Mouse (Mus musculus): Measurements from ENCODE around the gene Rfx4.

The Rfx4 gene

DNA sequence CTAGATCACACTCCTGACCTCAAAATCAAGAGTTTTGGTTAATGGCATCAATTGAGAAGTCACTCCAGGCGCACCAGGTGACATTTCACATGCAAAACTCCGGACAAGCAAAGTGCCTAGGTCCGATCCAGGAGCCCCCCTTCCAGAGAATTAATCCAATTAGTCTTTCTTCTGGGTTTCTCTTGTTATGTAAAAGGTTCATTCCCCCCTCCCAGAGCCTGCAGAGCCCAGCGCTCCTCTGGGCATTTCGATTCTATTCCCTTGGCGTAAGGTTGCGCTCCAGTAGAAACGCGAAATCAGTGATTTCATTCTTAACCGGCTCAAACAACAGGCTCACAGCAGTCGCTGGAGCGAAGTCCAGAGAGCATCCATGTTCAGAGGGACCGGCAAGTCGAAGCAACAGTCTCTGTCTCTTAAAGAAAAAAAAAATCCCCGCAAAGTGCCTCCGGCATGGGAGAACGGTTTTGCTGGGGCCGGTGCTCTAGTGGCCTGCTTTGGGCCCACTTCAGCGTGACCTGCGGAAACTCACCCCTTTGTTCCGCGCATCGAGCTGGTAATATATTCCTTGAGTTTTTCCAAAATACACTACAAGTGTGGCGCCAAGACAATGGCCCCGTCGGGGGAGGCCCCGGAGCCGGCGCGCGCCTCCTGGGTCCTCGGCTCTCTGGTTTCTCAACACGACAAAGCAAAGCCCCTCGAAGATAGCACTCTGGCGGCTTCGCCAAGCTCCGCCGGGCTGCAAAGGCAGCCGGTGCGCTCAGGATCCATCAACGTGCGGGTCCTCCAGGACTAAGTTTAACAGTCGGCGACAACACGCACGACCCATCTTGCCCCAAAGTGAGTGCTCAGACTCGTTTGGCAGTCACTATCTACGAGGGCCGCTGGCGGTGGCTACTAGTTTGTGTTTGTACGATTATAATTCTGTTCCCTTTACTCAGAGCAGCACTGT, 2.9 kb downstream of the Rfx4 start:
- peak in 1 of 2 experiments; percentile 23 for DNase-seq

DNA sequence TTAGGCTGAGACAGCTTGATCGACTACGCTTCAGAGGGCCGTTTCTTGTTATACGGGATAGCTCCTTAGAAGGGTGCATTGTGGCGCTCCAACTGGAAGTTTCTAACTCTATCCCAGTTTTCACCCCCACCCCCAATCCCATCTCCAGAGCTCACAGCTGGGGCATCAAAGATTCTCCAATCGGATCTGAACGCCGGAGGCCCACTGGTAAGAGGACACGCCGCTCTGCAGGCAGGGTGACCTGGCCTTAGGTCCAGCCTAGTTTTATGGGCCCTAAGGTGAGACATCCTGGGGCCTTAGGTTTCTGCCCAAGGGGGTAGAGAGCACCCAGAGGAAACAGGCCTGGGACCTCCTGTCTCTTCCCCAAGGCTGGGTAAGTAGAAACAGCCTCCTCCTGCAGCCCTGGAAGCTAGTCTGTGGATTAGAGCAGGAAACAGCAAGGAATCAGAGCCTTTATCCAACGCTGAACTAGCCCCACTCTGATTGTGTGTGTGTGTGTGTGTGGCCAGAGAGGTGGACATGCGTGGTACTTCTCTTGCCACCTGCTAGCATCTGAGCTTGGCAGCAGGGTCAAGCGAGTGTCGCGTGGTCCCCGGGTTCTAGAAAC, 3.8 kb downstream of the Rfx4 start:
- DNase-seq, result peak in 1 of 2 experiments; percentile 11

DNA sequence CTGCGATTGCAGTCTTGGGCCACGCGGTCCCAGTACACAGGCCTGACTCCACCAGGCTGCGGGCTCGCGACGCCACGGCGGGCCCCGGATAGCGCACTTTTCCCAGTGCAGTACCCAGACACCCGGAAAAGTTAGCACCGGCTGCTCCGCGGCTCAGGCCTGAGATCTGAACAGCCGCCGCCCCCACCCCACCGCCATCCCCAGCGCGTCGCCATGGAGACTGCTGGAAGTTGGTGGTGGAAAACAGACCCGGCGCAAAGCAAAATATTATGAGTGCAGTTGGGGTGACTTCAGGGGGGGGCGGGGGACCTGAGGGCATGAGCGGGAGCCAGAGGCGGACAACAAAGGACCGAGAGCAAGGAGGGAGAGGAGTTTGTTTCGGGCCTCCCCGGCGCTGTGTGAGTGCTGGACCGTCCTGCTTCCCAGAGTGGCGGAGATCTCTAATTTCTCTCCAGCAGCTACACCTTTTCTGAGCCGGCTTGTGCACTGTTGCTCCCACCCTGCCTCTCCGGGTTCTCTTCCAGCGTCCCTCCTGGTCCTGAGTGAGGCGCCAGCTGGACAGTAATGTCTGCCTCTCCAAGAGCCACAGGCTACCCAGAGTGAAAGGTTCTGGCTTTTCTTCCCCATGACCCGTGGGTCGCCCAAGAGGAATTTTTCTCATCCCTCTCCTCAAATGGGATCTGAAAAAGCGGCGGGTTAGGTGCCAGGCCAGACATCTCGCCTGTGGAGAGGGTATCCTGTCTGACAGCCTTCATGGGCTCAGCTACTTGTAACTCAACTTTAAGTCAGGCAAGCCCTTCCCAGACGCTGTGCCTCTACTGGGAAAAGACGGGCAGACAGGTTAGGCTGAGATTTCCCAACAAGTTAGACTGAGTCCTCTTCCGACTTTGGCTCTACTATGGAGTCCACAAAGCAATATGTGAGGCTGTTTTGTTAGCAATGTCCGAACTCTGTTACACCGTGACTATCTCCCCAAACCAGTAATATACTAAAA, 4.6 kb downstream of the Rfx4 start:
- DNase-seq, result peak; percentile 12 to 14

DNA sequence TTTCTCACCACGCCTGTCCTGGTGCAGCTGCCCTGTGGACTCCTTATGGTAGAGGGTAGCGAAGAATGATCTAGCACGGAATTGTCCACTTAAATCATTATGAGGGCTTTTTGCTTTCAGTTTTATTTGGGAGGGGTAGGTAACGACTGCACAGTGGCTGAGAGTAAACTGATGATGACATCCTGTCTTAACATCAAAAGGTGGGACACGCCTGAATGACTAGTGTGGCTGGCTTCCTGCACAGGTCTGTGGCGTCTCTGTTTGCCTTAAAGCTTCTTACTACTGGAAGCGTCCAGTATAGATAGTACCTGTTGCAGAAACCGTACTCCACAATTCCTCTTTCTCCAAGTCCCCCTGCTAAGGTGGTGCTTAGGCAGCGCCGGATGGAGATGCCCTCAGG, 12.9 kb downstream of the Rfx4 start:
- DNase-seq, result peak in 1 of 2 experiments; percentile 5

DNA sequence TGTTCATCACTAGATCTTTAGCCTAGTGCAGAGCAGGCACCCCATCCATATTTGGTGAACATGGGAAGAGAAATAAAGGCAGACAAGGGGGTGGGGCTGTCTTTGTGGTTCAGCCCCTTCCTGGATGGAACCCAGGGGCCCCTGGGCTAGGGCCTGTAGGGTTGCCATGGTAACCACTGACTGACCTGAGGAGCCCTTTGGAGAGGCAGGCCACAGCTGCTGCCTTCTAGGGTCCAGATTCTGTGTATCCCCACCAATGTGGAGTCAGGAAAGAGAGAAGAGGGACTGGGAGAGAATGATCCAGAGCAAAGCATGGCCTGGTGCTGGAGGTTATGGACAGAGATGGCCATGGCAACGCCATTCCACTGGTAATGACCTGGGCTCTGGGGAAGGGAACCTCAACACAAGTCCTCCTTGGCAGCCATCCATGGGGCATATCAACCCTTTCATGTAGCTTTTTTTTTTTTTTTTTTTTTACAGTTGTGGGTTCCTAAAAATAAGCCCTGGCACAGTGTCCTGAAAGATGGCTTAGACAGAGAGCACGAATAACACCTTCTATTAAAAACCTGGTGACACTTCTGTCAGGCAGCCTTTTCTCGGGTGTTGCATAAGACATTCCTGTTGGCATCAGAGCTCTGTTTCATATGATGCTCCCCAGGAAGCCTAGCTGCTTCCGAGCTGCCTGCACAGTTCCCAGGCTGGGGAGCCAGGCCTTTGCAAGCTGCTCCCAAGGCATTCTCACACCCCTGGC, 16.7 kb downstream of the Rfx4 start:
- no peak for DNase-seq

DNA sequence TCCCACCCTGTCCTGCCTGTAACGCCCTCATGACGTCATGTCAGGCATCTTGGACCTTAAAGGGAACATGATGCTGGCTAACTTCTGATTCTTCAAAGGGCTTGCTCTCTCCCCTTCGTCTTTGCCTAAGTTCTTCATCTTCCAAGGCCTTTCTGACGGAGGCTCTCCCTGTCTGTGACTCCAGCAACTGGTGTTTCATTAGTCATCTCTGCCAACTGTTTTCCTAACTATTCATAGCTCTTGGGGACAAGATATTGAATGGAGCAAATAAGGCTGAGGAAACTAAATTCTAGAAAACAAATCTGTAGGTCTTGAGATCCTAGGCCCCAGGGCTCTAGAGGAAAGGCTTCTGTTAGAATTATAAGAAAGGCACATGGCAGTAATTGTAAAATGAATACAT, 18.0 kb downstream of the Rfx4 start:
- no peak for DNase-seq

DNA sequence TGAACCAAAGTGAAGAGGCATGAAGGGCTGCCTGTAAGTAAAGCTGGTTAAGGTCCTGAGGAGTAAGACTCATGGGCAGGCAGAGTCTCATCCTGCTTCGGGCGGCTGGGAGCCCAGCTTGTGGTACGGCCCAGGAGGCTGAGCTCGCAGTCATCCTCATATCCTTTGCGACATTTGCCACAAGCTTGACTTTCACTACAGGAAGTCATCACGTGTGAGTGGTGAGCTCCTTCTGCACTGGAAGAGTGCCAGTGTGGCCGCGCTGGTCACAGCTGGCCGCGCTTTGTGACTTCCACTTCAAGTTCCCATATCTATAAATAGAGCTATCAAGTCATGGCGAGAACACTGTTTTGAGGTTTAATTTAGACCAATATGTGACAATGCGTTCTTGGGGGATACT, 18.7 kb downstream of the Rfx4 start:
- peak; percentile 81 to 91 for DNase-seq

DNA sequence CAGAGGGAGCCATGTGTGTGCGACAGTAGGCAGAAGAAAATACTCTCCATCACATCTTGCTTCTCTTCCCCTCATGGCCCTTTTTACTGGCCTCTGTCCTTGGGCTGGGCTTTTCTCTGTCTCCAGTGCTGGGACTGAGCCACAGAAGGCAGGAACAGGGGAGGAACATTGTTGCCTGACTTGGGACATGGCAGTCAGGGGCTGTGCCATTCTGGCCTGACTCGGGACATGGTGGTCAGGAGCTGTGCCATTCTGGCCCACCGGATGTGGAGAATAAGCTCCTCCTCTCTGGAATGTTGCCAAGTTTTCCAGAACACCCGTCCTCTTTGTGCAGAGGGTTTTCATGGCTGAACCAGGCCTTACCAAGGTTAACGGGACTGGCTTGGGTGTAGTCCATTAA, 21.2 kb downstream of the Rfx4 start:
- no peak for DNase-seq

DNA sequence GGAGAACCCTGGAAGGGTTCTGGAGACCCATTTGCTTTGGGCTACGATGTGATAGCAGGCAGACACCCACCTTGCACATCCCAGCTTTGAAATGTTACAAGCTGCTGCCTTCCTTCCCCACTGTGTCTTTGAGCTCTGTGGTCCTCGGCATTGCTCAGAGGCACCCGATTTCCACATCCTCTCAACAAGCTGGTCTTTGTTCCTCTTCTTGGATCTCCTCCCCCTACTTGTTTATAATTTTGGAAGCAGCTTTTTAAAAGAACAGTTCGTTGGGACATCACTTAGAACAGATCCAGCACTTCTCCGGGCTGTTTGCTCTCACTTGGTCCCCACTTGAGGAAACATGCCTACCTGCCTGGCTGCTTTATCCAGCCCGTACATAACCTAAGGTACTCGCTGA, 22.1 kb downstream of the Rfx4 start:
- no peak for DNase-seq

DNA sequence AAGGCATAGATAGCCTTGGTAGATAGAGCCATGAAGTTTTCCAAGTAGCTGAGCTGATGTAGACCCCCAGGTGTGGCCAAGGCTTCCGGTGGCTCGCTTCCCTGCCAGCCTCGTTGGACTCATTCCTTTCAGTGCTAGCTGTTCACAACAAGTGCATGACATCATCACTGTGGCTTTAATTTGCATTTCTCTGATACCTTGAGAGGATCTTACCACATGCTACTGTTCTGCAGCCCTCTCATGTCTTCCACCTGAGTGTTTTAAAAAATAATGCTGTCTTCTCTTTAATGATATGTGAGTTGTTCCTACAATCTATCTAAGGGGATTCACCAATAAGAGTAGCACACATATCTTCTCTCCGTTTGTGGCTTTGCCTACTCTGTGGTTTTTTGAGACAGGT, 25.0 kb downstream of the Rfx4 start:
- DNase-seq, result no peak

DNA sequence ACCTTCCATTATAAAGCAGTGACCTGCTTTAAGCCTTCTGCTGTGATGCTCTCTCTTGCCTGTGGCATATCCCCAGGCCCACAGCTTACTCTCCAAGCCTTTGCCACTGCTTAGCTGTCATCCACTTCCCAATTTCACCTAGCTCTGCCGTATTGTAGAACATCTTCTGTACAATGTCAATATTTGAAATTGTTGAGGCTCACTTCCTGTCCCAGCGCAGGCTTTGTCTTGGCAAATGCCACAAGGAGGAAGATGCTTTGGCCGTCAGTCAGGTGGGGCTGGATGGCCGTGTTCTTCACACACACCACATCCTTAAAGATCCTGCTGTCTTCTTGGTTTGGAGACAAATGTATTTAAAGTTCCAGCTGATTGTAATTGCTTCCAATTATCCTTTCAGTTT, 29.5 kb downstream of the Rfx4 start:
- DNase-seq, result no peak

DNA sequence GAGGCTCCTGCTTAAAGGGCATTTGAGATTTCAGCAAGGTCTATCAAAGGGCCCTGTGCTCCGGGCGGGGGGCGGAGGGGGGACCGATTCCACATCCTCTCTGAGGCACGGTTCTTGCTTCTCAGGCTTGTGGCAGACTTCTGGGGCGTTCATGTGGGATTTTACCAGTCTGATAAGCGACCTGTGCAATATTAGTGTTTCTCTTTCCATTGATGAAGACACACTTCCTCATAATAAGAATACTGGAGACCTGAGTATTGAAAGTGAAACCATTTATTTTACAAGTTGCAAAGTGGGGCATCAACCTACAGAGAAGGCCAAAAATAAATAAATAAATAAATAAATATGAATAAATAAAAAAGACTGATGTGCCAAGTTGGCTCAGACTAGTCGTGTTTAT, 34.5 kb downstream of the Rfx4 start:
- DNase-seq, result no peak

DNA sequence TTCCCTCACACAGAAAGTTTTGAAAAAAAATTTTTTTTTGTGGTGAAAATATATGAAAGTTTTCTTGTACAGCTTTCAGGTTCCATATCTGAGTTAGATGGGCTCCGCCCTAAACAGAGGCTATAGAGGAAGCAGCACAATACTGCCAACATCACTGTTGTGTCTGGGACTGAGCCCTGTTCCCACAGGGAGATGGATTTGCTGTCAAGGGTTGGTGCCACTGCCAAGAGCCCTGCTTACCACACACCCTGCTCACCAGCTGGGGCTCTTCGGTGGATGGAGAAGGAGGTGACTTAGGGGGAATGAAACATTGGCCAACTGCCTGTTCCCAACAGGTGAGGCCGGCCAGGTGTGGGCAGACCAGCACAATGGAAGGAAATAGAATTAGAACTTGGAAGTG, 35.3 kb downstream of the Rfx4 start:
- peak in 1 of 2 experiments; percentile 30 for DNase-seq

DNA sequence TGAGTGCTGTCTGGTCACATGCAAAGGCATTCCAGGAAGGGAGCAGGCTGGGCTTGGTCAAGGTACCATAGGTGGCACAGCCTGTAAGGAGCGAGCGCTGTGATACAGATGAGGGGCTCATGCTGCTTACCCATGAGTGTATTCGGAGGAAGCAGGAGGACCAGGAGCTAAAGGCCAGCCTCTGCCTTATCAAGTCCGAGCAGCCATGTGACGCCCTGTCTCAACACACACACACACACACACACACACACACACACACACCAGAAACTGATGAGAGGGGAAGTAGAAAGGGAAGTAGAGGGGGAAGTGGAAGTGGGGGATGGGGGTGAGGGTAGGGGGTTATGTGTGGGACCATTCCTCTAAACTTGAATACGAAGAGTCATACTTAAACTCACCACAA, 45.7 kb downstream of the Rfx4 start:
- DNase-seq, result no peak

DNA sequence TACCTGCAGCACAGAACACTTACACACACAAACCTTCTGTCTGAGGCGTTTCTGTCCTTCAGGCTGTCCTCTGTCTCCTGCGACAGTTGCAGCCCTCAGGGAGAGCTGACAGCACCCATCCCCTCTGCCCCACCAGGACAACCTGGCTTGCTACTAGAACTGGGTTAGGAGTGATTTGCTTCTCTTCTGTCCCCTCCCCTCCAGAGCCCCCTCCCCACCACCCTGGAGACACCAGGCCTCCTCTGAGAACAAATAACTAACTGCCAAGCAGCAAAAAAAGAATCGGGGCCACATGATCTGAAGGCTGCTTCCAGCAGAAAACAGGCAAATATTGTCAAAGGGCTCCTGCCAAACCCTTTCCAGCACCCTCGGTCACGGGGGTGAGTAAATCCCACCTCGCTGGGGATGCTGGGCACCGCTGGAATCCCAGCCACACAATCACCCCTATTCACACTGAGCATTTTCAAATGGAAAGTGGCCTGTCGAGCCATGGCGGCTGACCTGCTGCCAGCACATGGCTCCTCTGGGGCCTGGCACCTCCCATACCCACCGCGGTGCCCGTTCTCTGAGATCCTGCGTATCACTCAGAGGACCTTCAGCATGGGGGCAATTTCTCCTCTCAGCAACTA, 47.5 kb downstream of the Rfx4 start:
- no peak for DNase-seq

DNA sequence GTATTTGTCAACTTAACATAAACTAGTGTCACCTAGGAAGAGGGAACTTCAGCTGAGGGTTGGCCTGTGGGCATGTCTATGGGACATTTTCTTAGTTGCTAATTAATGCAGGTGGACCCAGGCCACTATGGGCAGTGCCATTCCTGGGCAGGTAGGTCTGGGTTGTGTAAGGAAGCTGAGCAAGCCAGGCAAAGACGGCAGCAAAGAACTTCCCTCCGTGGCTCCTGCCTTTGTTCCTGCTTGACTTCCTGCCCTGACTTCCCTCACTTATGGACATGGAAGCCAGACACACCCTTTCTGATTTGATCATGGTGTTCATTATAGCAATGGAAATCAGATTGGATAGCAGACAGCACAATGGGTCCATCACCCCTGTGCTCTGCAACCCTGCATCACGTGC, 49.7 kb downstream of the Rfx4 start:
- DNase-seq, result no peak

DNA sequence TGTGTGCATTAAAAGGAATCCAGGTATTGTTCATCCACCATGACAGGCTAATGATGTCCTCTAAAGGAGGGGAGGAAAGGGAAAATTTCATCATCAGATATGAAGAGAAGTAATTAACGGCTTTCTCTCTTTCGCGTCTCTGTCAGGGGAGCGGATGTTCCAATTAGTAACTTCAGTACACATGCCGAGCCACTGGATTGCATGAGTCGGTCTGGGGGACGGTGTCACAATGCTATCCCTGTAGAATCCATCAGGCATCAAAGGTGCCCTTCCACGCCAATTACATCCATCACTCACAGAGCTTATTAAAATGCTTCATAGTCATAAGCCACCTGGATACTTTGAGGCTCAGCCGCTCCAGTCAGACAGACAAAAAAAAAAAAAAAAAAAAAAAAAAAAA, 51.3 kb downstream of the Rfx4 start:
- DNase-seq, result no peak

DNA sequence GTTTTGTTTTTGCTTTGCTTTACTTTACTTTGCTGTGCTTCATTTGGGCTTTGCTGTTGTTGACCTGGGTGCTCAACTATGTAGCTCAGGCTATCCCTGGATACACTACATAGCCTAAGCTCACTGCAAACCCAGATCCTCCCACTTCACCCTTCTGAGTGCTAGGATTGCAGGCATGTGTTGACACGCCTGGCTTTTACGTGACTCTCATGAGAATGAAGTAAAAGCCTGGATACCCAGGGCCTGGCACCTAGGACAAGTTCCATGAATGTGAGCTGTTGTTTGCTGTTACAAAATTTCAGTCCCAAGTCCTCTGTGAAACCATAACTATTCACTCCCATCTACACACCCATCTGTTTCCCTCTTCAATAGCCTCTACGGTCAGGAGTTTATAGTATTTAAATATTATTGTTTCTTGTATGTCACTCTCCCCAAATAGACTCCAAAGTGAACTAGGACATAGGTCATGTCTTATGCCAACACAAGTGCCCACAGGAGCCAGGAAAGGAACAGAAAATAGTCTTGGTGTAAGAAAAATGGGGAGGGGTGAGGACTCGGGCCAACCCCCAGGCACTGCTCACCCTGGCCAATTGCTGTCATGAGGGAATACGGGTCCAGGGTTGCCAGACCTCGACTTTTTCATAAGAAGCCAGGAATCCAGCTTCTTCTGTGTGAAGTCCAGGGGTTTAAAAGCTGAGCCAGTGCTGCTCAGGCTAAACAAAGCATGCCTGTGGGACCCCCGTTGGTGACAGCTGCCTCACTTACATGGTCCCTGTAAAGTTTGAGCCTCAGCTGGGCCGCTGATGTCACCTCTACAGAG, 54.4 kb downstream of the Rfx4 start:
- peak in 1 of 2 experiments; percentile 26 for DNase-seq

DNA sequence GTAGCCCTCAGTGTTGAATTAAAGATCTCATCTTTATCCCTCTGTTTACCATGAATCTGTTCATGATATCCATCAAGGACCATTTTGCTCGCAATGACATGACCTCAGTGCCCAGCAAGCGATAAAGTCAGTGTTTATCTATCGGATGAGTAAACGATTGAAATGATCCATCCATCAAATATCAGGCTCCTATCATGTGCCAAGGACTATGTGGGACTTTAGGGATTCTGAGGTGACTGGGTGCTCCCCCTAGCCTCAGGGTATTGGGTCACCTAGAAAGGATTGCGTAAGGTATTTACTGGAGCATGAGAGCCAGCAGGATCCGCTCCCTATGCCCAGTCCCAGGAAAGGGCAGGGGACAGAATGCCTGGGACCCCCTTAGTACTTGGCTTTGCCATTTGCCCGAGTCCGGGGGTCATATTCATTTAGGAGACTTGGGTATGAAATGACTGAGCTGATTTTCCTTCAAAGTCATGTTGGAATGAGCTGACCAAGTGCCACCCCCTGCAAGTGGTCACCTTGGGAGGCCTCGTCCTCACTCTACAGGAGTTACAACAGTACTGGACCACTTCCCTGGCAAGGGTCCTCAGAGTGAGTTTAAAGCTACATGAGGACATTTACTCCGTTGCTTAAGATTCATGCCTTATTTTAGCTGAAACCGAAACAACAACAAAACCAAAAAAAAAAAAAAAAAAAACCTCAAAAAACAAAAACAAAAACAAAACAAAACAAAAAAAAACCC, 55.5 kb downstream of the Rfx4 start:
- DNase-seq, result no peak

DNA sequence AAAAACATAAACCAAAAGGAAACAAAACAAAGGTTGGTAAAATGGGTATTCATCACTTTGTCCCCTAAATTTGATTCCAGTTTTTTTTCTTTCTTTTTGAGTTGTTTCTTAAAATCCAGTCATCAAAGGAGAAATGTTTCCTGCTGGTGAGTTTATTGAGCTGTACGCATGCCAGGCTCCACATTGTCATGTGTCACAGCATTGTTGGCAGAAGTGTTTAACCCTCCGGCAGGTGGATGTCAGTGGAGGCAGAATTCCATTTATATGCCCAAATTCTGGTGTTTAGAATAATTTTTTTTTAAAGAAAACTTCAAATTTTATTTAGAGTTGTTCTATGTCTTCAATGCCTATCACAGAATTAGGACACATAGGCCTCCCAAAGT, 56.0 kb downstream of the Rfx4 start:
- no peak for DNase-seq

All from lung, postnatal 4 days (tissue).